Mouse (Mus musculus): Measurements from ENCODE around the gene Efcab5.

DNA sequence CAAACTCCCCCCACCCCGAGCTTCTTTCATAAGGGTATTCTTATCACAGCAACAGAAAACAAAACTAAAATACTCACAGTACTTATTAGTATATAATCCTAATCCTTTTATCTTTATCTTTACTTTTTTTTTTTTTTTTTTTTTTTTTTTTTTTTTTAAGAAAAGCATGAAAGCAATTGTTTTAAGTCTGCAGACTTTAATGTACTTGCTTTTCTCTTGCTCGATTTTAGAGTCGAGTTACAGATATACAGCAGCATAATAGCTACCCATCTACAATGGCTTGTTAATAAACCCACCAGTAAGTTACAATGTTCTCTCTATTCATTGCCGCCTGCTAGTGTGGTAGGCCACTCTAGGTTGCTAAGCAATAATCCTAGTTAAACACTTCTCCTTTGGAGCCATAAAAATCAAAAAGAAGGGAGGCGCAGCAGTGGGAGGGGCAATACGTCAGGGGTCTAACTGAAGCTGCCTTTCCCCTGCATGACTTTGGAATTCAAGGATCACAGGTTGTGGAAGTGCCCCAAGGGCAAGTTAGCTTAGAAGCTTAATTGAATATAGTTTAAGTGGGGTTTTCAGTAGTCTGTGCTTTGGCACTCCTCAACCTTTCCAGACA lies 5.3 kb upstream of the Efcab5 start:
- TF ChIP-seq CTCF (IDR thresholded peaks at IDR 0.05; ENCODE audit: control insufficient read depth, insufficient read depth, low read length) (no peak), POLR2A (IDR thresholded peaks at IDR 0.05; ENCODE audit: borderline replicate concordance, control insufficient read depth, low read depth, low read length) (no peak)
